Mouse (Mus musculus): ENCODE results near the gene Clec18a. TPM values are rescaled to one million over a fixed set of nuclear protein-coding genes. Genes with fewer than 3 reads are reported as not detected.
"Not testable (repeated sequence)": the region's sequence is repeated elsewhere in the genome, so short reads cannot be mapped to it uniquely, and the experiment has no call there.

Clec18a gene
- polyA plus RNA-seq, 1 experiment from 2014 or later: 0.36 TPM

DNA sequence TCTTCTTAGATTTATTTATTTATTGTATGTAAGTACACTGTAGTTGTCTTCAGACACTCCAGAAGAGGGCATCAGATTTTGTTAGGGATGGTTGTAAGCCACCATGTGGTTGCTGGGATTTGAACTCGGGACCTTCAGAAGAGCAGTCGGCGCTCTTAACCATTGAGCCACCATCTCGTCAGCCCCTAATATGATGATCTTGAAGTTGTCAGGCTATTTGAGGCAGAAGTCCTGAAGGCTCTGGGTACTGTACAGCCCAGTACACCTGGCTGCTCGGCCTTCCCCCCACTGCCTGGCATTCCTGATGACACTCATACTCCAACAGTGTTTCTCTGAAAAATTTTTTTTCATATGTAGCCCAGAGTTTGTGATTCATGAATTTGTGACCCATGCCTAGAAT is 8.3 kb downstream of the Clec18a start:
- ATAC-seq (replicated peaks; ENCODE audit: low FRiP score); H3K9me3 ChIP-seq (ENCODE audit: control insufficient read depth, low read length): not testable (repeated sequence)

DNA sequence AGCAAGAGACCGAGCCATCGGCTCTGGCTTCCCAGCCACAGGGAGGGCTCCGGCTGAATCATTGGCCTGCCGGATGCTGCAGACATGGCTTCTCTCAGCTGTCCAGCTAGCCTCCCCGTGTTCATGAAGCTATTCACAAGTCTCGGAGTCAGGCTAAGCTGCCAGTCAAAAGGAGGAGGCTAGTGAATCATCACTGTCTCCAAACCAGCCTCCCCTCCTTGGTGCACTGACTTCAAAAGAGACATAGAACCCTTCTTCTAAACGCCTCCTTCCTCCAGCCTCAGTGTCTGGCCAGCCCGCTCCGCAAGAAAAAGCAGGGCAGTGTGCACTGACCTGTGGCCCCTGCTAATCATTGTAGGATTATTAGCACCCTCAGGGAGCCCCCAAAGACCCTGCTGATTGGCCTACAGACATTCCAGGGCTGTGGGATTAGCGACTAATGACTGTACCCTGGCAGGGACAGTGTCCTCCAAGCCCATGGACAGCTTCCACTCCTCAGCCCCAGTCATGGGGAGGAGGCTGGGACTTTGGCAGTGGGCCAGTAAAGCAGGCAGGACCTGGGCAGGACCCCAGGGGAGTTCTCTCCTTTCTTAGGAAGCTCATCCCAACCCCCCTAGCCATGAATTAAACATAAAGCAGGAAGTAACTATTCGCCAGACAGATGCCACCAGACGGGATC is 10.5 kb downstream of the Clec18a start:
- Histone ChIP-seq H3K9ac (ENCODE audit: low read length) (no peak overlapping the region; the same call in 1 of the 2 replicates), H3K9me3 (ENCODE audit: control insufficient read depth, low read length) (no peaks in the 10 kb centered on the region), H3K4me1 (replicated peaks; ENCODE audit: control insufficient read depth, insufficient read depth, low read length) (peaks cover 6% of the 10 kb centered on the region), H3K4me3 (ENCODE audit: low read depth, low read length) (no peak overlapping the region), H3K27ac (ENCODE audit: low read depth, low read length) (no peak overlapping the region), H3K27me3 (ENCODE audit: control insufficient read depth, insufficient read depth, low read length) (no peaks in the 10 kb centered on the region), H3K4me2 (ENCODE audit: low read depth, low read length, severe bottlenecking) (no peak overlapping the region), H3K36me3 (ENCODE audit: control insufficient read depth, insufficient read depth, low read length) (no peaks in the 10 kb centered on the region)
- WGBS: 43% methylated on average over 12 of the region's 12 CpGs
- no peak for ATAC-seq (replicated peaks; ENCODE audit: low FRiP score)
- DNase-seq (ENCODE audit: low spot score): no peak

More for the DNA sequence above, 8.3 kb downstream of the Clec18a start:
- not testable (repeated sequence) for H3K9ac ChIP-seq (ENCODE audit: low read length); H3K4me3 ChIP-seq (ENCODE audit: low read depth, low read length); DNase-seq (ENCODE audit: low spot score); H3K27me3 ChIP-seq (ENCODE audit: control insufficient read depth, insufficient read depth, low read length); H3K36me3 ChIP-seq (ENCODE audit: control insufficient read depth, insufficient read depth, low read length); H3K27ac ChIP-seq (ENCODE audit: low read depth, low read length); H3K4me1 ChIP-seq (replicated peaks; ENCODE audit: control insufficient read depth, insufficient read depth, low read length); H3K4me2 ChIP-seq (ENCODE audit: low read depth, low read length, severe bottlenecking)
- 93% methylated on average over 5 of the region's 5 CpGs for WGBS

DNA sequence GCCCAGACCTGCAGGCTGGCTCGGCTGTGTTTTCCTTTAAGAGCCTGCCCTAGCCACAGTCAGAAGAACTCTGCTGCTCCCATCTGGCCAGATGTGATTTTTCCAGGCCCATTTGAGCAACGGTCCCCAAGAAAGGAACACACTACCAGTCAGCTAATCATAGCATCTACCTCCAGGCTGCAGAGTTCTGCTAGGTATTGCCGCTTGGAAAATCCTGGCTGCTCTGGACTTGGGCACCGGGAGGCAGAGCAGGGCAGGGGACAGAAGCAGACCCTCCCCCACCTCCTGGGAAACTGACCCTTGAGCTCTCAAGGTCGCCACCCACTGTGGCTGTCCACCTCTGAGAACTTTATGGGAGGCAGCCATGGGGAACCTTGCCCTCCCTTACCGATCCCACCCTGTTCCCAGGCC is 12.4 kb downstream of the Clec18a start:
- Histone ChIP-seq H3K9me3 (ENCODE audit: control insufficient read depth, low read length) (no peaks in the 10 kb centered on the region), H3K27ac (ENCODE audit: low read depth, low read length) (no peak overlapping the region), H3K4me1 (replicated peaks; ENCODE audit: control insufficient read depth, insufficient read depth, low read length) (peaks cover 6% of the 10 kb centered on the region), H3K36me3 (ENCODE audit: control insufficient read depth, insufficient read depth, low read length) (no peaks in the 10 kb centered on the region), H3K27me3 (ENCODE audit: control insufficient read depth, insufficient read depth, low read length) (no peaks in the 10 kb centered on the region), H3K4me2 (ENCODE audit: low read depth, low read length, severe bottlenecking) (no peak overlapping the region), H3K4me3 (ENCODE audit: low read depth, low read length) (no peak overlapping the region), H3K9ac (ENCODE audit: low read length) (no peak overlapping the region)
- DNase-seq (ENCODE audit: low spot score) (no peak), ATAC-seq (replicated peaks; ENCODE audit: low FRiP score) (no peak)
- 34% methylated on average over 6 of the region's 6 CpGs for WGBS

DNA sequence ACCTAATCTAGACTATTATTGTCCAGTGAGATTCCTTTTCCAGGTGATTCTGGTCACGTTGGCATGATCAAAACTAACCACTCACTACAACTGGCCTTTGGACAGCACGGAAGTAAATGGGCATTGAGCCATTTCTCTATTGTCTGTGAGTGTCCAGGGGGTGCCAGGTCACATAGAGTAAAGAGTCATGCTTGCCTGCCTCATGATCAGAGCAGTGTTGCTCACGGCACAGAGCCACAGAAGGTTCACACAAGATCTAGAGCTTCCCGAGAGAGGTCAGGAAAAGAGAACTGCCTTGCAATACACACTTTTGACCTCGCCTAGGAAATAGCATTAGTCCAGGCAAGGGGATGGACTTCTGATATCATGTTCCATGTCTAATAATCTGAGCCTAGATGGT is 12.8 kb downstream of the Clec18a start:
- Histone ChIP-seq H3K4me2 (ENCODE audit: low read depth, low read length, severe bottlenecking) (no peak overlapping the region), H3K4me3 (ENCODE audit: low read depth, low read length) (no peak overlapping the region), H3K9me3 (ENCODE audit: control insufficient read depth, low read length) (no peaks in the 10 kb centered on the region), H3K27ac (ENCODE audit: low read depth, low read length) (no peak overlapping the region), H3K4me1 (replicated peaks; ENCODE audit: control insufficient read depth, insufficient read depth, low read length) (peaks cover 6% of the 10 kb centered on the region), H3K27me3 (ENCODE audit: control insufficient read depth, insufficient read depth, low read length) (no peaks in the 10 kb centered on the region), H3K36me3 (ENCODE audit: control insufficient read depth, insufficient read depth, low read length) (no peaks in the 10 kb centered on the region), H3K9ac (ENCODE audit: low read length) (no peak overlapping the region)
- WGBS: 72% methylated on average over 5 of the region's 5 CpGs
- DNase-seq (ENCODE audit: low spot score) (no peak), ATAC-seq (replicated peaks; ENCODE audit: low FRiP score) (no peak)

DNA sequence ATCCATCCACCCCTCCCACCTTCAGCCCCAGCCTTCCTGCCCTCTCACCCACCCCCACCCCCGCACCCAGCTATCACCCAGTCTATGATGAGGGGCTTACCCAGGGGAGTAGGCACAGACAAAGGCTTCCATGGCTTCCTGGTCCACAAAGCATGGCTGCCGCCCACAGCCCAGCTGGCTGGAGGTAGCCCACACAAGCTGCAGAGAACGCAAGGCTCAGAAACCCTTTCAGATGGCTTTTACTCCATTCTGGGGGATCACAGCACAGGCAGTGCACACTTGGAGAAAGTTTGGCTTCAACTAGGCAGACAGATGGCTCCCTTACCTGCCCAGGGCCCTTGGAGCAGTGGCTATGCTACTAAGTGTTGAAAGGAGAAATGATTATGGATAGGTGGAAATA is 16.3 kb downstream of the Clec18a start:
- Histone ChIP-seq H3K4me3 (ENCODE audit: low read depth, low read length) (no peak overlapping the region), H3K4me1 (replicated peaks; ENCODE audit: control insufficient read depth, insufficient read depth, low read length) (0 out of 2 replicates have a peak, but pooled peaks cover 2% of the 10 kb centered on the region), H3K27ac (ENCODE audit: low read depth, low read length) (no peak overlapping the region), H3K4me2 (ENCODE audit: low read depth, low read length, severe bottlenecking) (no peak overlapping the region), H3K9me3 (ENCODE audit: control insufficient read depth, low read length) (no peaks in the 10 kb centered on the region), H3K9ac (ENCODE audit: low read length) (no peak overlapping the region), H3K36me3 (ENCODE audit: control insufficient read depth, insufficient read depth, low read length) (no peaks in the 10 kb centered on the region), H3K27me3 (ENCODE audit: control insufficient read depth, insufficient read depth, low read length) (no peaks in the 10 kb centered on the region)
- ATAC-seq (replicated peaks; ENCODE audit: low FRiP score): no peak
- WGBS: 78% methylated on average over 3 of the region's 3 CpGs
- no peak for DNase-seq (ENCODE audit: low spot score)

DNA sequence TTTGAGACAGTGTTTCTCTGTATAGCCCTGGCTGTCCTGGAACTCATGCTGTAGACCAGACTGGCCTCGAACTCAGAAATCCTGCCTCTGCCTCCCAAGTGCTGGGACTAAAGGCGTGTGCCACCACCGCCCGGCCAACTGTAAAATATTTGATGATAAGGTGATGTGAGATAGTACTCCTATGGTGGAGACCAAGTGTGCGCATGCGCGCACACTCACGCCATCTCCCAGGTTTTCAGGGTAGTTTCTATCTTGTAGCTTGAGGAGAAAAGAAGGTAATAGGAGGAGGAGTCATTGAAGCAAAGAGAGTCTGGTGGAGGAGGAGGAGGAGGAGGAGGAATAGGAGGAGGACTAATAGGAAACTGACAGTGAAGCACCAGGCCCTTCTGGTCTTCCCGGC is 23.6 kb downstream of the Clec18a start:
- ATAC-seq (replicated peaks; ENCODE audit: low FRiP score); H3K4me3 ChIP-seq (ENCODE audit: low read depth, low read length); H3K4me2 ChIP-seq (ENCODE audit: low read depth, low read length, severe bottlenecking); H3K9me3 ChIP-seq (ENCODE audit: control insufficient read depth, low read length); H3K27me3 ChIP-seq (ENCODE audit: control insufficient read depth, insufficient read depth, low read length); H3K4me1 ChIP-seq (replicated peaks; ENCODE audit: control insufficient read depth, insufficient read depth, low read length); DNase-seq (ENCODE audit: low spot score); H3K36me3 ChIP-seq (ENCODE audit: control insufficient read depth, insufficient read depth, low read length); H3K9ac ChIP-seq (ENCODE audit: low read length); H3K27ac ChIP-seq (ENCODE audit: low read depth, low read length): not testable (repeated sequence)
- 88% methylated on average over 9 of the region's 9 CpGs for WGBS

DNA sequence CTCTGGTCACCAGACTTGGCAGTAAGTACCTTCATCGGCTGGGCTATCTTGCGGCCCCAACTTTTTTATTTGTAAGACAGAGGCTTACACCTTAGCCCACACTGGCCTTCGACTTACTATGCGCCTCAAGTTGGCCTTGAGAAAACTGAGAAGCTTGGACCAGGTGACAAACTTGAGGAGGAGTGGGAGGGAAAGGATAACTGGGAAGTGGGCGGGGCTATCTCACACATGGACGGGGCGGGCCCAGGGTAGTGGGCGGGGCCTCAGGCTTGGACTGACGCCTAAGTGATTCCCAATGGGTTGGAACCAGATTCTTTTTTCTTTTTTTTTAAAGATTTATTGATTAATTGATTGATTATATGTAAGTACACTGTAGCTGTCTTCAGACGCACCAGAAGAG is 24.8 kb downstream of the Clec18a start:
- Histone ChIP-seq H3K9ac (ENCODE audit: low read length) (no peak overlapping the region), H3K4me2 (ENCODE audit: low read depth, low read length, severe bottlenecking) (no peak overlapping the region), H3K27me3 (ENCODE audit: control insufficient read depth, insufficient read depth, low read length) (no peaks in the 10 kb centered on the region), H3K36me3 (ENCODE audit: control insufficient read depth, insufficient read depth, low read length) (no peaks in the 10 kb centered on the region), H3K27ac (ENCODE audit: low read depth, low read length) (no peak overlapping the region), H3K4me1 (replicated peaks; ENCODE audit: control insufficient read depth, insufficient read depth, low read length) (no peaks in the 10 kb centered on the region), H3K4me3 (ENCODE audit: low read depth, low read length) (no peak overlapping the region), H3K9me3 (ENCODE audit: control insufficient read depth, low read length) (no peaks in the 10 kb centered on the region)
- ATAC-seq (replicated peaks; ENCODE audit: low FRiP score) (no peak), DNase-seq (ENCODE audit: low spot score) (no peak)
- WGBS: 33% methylated on average over 10 of the region's 10 CpGs

DNA sequence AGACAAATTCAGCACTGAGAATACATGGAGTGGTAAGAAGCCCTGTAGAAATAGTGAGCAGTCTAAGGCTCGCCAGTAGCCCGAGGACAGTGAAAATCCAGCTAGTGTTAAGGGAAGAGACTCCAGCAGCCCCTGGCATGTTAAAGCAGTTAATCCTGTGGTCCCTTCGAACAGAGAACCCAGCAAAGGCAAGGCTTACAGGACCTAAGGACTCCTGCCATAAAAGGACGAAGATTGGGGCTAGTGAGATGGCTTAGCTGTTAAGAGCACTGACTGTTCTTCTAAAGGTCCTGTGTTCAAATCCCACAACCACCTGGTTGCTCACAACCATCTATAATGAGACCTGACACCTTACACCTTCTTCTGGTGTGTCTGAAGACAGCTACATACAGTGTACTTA is 25.9 kb downstream of the Clec18a start:
- no peaks in the 10 kb centered on the region; the same call in 1 of the 2 replicates for H3K4me1 ChIP-seq (replicated peaks; ENCODE audit: control insufficient read depth, insufficient read depth, low read length)
- H3K4me2 ChIP-seq (ENCODE audit: low read depth, low read length, severe bottlenecking): no peak overlapping the region
- no peaks in the 10 kb centered on the region for H3K36me3 ChIP-seq (ENCODE audit: control insufficient read depth, insufficient read depth, low read length)
- 72% methylated on average over 4 of the region's 4 CpGs for WGBS
- no peaks in the 10 kb centered on the region for H3K9me3 ChIP-seq (ENCODE audit: control insufficient read depth, low read length)
- no peak overlapping the region for H3K27ac ChIP-seq (ENCODE audit: low read depth, low read length)
- no peak overlapping the region for H3K4me3 ChIP-seq (ENCODE audit: low read depth, low read length)
- no peaks in the 10 kb centered on the region for H3K27me3 ChIP-seq (ENCODE audit: control insufficient read depth, insufficient read depth, low read length)
- no peak for ATAC-seq (replicated peaks; ENCODE audit: low FRiP score)
- no peak overlapping the region for H3K9ac ChIP-seq (ENCODE audit: low read length)
- no peak for DNase-seq (ENCODE audit: low spot score)

DNA sequence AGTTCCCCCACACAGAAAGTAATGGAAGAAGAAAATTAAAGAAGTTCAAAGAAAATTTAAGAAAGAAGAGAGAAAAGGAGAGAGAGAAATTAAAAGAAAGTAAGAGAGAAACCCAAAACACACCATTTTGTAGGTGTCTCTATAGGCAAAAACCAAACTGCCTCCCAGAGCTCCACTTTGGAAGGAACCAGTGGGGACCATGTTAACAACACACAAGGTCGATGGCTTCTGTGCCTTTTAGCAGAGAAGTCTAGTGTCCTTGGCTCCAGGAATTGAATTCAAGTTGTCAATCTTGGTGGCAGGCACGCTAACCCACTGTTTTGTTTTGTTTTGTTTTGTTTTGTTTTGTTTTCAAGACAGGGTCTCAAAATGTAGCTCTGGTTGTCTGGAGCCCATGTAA is 29.3 kb downstream of the Clec18a start:
- Histone ChIP-seq H3K27me3 (ENCODE audit: control insufficient read depth, insufficient read depth, low read length) (no peaks in the 10 kb centered on the region), H3K4me2 (ENCODE audit: low read depth, low read length, severe bottlenecking) (peak overlapping the region; percentile 12; the same call in 1 of the 2 replicates), H3K36me3 (ENCODE audit: control insufficient read depth, insufficient read depth, low read length) (no peaks in the 10 kb centered on the region), H3K9me3 (ENCODE audit: control insufficient read depth, low read length) (no peaks in the 10 kb centered on the region), H3K27ac (ENCODE audit: low read depth, low read length) (no peak overlapping the region), H3K4me1 (replicated peaks; ENCODE audit: control insufficient read depth, insufficient read depth, low read length) (peaks cover 2% of the 10 kb centered on the region; the same call in 1 of the 2 replicates), H3K4me3 (ENCODE audit: low read depth, low read length) (peak overlapping the region; percentile 66; the same call in 1 of the 2 replicates), H3K9ac (ENCODE audit: low read length) (no peak overlapping the region)
- ATAC-seq (replicated peaks; ENCODE audit: low FRiP score) (no peak), DNase-seq (ENCODE audit: low spot score) (no peak)
- 61% methylated on average over 2 of the region's 2 CpGs for WGBS
